Mouse (Mus musculus): ENCODE data around the gene Pum3.
"Not testable (repeated sequence)": the region's sequence is repeated elsewhere in the genome, so short reads cannot be mapped to it uniquely, and the experiment has no call there.

Gene Pum3

GRCm38 (mm10) chr19:27391344-27391743, 38.3 kb downstream of the Pum3 start:
- DNase-seq, result no peak

- not testable (repeated sequence) for DNase-seq
Observed at GRCm38 (mm10) chr19:27389566-27389965, 40.1 kb downstream of the Pum3 start.

- no peak for DNase-seq
Observed at GRCm38 (mm10) chr19:27385304-27385703, 44.3 kb downstream of the Pum3 start.

- no peak for DNase-seq
Observed at GRCm38 (mm10) chr19:27383266-27383665, 46.4 kb downstream of the Pum3 start.

- DNase-seq, result peak in 1 of 2 experiments; percentile 10
Observed at GRCm38 (mm10) chr19:27382131-27382530, 47.5 kb downstream of the Pum3 start.

GRCm38 (mm10) chr19:27379712-27380401, 49.8 kb downstream of the Pum3 start:
- no peak for DNase-seq

- no peak for DNase-seq
Observed at GRCm38 (mm10) chr19:27370784-27371183, 58.8 kb downstream of the Pum3 start.

- DNase-seq, result no peak
Observed at GRCm38 (mm10) chr19:27370174-27370573, 59.5 kb downstream of the Pum3 start.

GRCm38 (mm10) chr19:27369461-27370135, 60.0 kb downstream of the Pum3 start:
- no peak for DNase-seq

- no peak for DNase-seq
Observed at GRCm38 (mm10) chr19:27366113-27366746, 63.4 kb downstream of the Pum3 start.

GRCm38 (mm10) chr19:27364521-27364931, 65.1 kb downstream of the Pum3 start:
- peak; percentile 14 to 25 for DNase-seq

GRCm38 (mm10) chr19:27363891-27364290, 65.7 kb downstream of the Pum3 start:
- no peak for DNase-seq

GRCm38 (mm10) chr19:27360381-27360780, 69.2 kb downstream of the Pum3 start:
- DNase-seq, result no peak

- no peak for DNase-seq
Observed at GRCm38 (mm10) chr19:27351700-27352099, 77.9 kb downstream of the Pum3 start.

GRCm38 (mm10) chr19:27346501-27346900, 83.1 kb downstream of the Pum3 start:
- DNase-seq, result no peak
